Mouse (Mus musculus) large intestine, adult 2 months (tissue): ENCODE results near the gene Dab2. TPM values are rescaled to one million over a fixed set of nuclear protein-coding genes. Genes with fewer than 3 reads are reported as not detected.

Source experiments
- DNase-seq: peaks from one replicate; pipeline ENCODE4 v3.0.0-alpha.2; 2012; ENCODE audit warnings: low read depth, low spot score
- WGBS: fragments of 180-500 bp; shearing (Covaris S2); methylation state at CpG from one replicate; pipeline ENCODE4 v1.1.7; 2018; 5-methylcytosine and 5-hydroxymethylcytosine counted together
- polyA plus RNA-seq: library from polyadenylated mRNA; depleted of rRNA; stranded (reverse); fragments of >200 nt; gene quantifications from 2 replicates; pipeline ENCODE4 v1.2.3, GENCODE M21; 2012; rRNA removed

Gene Dab2
- polyA plus RNA-seq, 1 experiment: 4.2 TPM

DNA sequence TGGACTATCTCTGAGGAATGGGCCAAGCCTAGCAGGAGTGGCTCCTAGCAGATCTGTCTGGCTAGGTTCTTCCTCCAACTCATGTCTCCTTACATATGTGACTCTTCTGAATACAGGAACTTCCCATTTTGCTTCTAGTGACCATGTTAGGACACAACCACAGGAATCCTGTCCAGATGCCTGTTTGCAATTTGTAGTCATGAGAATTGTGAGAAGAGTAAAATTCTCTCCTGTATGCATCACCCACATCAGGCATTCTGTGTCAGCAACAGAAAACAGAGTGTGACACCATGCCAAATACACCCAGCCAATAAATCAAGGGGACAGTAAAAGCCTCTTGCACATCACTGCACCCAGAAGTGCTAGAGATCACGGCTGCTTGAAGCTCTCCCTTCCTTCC, 146.6 kb downstream of the Dab2 start:
- DNase-seq: no peak
- WGBS: 60% methylated on average over 1 of the region's 1 CpGs

DNA sequence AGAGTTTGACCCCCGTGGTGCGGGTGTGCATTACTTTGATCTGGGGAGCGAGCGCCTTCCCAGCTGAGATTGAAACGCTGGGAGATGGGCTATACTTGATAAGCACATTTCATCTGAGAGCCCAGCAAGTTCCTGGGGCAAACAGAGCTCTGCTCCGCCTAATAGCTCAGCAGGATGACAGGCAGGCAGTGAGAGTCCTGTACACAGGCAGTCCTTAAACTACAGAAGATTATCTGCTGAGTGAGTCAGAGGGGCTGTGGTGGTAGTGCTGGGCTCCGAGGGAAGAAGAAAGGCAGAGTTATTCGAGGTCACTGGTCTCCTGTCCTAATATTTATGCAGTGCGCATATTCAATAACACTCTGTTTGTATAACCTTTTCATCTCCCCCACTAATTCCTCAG, 149.3 kb downstream of the Dab2 start:
- no peak for DNase-seq
- WGBS: 43% methylated on average over 9 of the region's 9 CpGs

DNA sequence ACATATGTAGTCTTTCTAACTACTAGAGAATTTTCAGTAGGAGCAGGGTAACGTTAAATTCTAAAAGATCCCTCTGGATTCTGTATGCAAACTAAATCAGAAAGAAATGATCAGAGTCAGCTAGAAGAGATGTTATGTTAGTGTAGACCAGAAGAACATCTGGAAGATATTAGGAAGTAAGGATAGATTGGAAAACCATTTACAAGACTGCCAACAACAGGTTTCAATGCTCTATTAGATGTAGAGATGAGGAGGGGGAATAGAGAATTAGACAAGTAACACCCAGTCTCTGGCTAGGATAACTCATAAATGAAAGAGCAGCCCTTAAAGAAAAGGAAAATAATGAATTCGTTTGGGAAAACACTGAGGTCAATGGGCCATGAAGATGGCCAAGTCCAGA, 154.9 kb downstream of the Dab2 start:
- DNase-seq: no peak
- WGBS: 68% methylated on average over 2 of the region's 2 CpGs

GRCm38 (mm10) chr15:6461381-6461780, 161.8 kb downstream of the Dab2 start:
- WGBS: 72% methylated on average over 8 of the region's 8 CpGs
- DNase-seq: no peak

GRCm38 (mm10) chr15:6463361-6463923, 163.9 kb downstream of the Dab2 start:
- no peak for DNase-seq
- 86% methylated on average over 3 of the region's 3 CpGs for WGBS

- WGBS: 86% methylated on average over 10 of the region's 10 CpGs
- DNase-seq: no peak
Measured at GRCm38 (mm10) chr15:6466995-6467394, 167.4 kb downstream of the Dab2 start.

GRCm38 (mm10) chr15:6468845-6469244, 169.3 kb downstream of the Dab2 start:
- 77% methylated on average over 1 of the region's 1 CpGs for WGBS
- DNase-seq: no peak

DNA sequence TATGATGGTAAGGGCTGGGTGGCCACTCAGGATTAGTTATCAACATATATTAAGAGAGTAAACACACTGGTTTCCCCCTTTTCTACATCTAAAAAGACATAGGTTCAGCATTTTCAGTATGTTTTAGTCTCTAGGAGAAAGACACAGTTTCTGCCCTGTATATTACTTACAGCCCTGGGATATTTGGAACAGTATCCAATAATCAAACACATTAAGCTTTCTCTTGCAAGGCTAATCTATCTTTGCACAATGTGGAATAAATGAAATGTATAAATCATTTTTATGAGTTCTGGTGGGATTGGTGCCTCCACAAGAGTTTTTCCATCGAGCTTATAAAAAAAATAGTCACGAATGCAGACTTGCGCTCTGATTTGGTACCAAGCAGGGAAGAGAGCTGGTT, 169.8 kb downstream of the Dab2 start:
- 78% methylated on average over 3 of the region's 3 CpGs for WGBS

GRCm38 (mm10) chr15:6483561-6483960, 184.0 kb downstream of the Dab2 start:
- DNase-seq: no peak
- 70% methylated on average over 3 of the region's 3 CpGs for WGBS

More for the DNA sequence above, 169.8 kb downstream of the Dab2 start:
- DNase-seq: no peak

Other genes starting within 250 kb of the Dab2 start
- gene C9, start 145.5 kb downstream of the Dab2 start, polyA plus RNA-seq: not detected in 2 replicates
- gene Fyb, start 223.1 kb downstream of the Dab2 start, polyA plus RNA-seq: 45.9 and 49.9 TPM in 2 replicates